Mouse (Mus musculus): ENCODE measurements at regions not wholly inside any gene's neighbourhood (a gene's known extent, or its start where the extent isn't known, plus 50 kb on each side); places are given as distances from the start of the nearest gene placed in this dataset.

DNA sequence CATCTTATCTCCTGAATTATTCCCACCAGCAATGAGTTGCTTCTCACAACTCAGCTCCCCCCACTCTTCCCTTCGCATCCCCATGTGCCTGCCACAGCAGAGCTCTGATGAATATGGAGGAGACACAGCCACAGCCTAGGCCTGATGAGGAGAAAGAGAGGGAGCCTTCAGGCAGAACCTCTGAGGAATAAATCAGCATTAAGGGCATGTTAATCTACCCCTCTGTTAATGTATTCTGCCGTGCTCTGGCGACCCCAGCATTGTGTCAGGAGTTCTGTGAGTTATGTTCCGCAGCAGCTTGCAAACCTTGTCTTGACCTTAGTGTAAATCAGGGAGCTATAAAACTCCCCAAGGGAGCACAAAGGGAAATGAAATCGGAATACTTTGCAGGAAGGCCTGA is 104.0 kb upstream of the Nsun2 start:
- DNase-seq (ENCODE audit: low read depth, low spot score): no peak

DNA sequence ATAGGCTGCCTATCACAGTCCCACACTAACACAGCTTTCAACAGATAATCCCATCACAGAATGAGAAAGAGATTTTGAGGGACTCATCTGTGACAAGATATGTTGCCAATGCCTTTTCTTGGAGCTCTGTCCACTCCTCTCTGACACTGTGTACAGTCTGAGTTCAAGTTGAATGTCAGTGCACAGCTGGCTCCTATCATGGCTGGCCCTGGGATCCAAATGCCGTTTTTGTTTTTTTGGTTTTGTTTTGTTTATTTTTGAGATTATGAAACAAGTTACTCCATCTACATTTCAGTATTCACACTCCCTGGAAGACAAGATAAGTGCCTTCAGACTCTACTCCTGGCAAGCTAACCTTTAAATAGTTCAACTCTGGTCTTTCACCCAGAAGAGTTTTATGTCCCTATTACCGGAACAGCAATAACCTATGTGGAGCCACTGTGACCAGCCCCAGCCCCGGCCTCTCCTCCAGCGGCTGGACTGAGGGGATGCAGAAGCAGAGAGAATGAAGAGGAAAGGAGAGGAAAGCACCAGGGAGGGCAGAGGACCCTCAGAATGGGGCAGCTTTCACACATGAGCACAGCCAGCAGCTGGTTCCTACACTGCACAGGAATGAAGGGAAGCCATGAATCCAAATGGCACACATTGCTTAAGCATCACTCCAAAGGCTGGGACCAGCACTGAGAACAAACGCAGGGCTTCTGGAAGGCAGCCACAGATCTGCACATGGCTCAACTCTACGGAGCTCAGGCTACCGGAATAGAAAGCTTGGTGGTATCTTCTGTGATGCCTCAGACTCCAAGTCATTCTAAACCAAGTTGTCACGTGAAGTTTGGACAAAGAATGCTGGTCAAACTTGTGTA is 99.9 kb upstream of the Nsun2 start:
- no peak for DNase-seq (ENCODE audit: low read depth, low spot score)

DNA sequence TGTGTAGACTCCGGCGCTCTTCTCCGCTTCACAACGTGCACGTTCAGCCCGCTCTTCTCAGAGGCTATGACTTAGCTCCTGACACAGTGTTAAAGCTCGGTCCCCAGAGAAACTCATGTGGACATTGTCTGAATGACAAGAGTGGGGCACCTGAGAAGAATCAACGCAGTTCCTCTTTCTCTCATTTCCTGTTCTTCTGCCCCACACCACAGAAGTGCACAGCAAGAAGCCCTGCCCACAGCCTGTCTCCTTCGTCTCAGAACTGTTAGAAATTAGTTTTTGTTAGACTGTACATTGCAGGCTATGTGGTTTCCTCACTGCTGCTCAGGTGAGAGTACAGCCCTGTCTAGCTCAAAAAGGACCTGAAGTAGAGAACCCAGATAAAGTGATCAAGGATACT is 94.1 kb upstream of the Nsun2 start:
- DNase-seq (ENCODE audit: low read depth, low spot score): no peak

DNA sequence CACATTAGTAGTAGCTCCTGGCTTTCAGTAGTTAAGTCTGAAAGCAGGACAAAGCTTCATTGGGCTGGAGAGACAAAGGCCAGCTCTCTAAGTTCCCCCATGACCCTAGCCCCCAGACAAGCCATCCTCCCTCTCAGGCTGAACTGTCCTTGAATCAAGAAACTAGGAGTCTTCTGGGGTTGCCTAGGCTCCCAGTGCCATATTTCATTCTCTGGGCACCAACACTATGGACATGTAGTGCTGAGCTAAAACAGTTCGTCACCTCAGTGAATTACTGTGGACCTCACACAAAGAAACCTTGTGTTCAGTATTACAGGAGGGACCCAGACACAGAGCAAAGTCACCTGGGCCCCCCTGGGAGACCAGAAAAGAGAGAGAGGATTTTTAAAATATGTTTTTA is 91.7 kb upstream of the Nsun2 start:
- DNase-seq (ENCODE audit: low read depth, low spot score): no peak

DNA sequence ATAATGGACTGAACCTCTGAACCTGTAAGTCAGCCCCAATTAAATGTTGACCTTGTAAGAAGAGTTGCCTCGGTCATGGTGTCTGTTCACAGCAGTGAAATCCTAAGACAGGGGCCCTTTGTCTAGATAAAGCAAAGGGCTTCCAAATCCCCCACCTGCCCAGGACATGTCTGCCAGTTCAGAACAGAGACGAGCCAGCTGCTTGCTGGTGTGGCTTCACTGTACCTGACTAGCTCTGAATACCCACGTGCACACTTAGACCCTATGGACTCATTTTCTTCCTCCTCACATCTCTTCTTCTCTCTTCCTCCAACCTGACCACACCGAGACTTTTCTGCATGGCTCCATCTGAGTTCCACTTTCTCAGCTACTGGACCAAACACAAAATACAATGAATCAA is 87.9 kb upstream of the Nsun2 start:
- DNase-seq (ENCODE audit: low read depth, low spot score): no peak

All from CD4-positive, CD25-positive, alpha-beta regulatory T cell, adult 2 months (primary cell).